Mouse (Mus musculus): ENCODE data around the gene Iqch. TPM values are rescaled to one million over a fixed set of nuclear protein-coding genes. Genes with fewer than 3 reads are reported as not detected.
A peak's percentile ranks its signal among the peaks of the same experiment; 100 is the strongest.

Iqch gene
- polyA plus RNA-seq, 1 experiment from 2014 or later: 0.06 TPM

DNA sequence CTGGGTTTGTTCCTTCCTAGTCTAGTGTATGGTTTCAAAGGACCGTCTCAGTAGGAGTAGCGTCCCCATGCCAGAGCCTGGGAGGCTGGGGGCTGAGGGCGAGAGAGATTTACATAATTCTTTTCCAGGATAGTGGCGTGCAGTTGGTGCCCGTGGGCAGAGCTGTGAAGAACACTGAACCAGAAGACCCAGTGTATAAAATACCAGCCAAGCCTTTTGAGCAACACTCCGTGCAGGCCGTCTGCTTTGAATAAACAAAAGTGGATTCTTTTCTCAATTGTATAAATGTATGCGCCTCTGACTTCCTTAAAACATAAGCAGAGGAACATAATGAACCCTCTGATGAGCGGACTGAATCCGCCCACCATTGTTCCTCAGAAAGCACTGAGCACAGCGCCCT is 30.6 kb upstream of the Iqch start:
- no peak overlapping the region for H3K27ac ChIP-seq (ENCODE audit: low read length)
- H3K4me3 ChIP-seq (ENCODE audit: low read depth, low read length): no peak overlapping the region
- H3K9ac ChIP-seq (replicated peaks; ENCODE audit: low read depth): no peak overlapping the region
- peak; percentile 81 for ATAC-seq
- TF ChIP-seq EP300 (IDR thresholded peaks at IDR 0.05): peak; percentile 74
- TF ChIP-seq CTCF (IDR thresholded peaks at IDR 0.05): peak; percentile 48
- peaks cover 8% of the 10 kb centered on the region; the same call in 1 of the 2 replicates for H3K36me3 ChIP-seq (ENCODE audit: insufficient read depth, low read length)
- no peaks in the 10 kb centered on the region for H3K4me1 ChIP-seq (ENCODE audit: insufficient read depth, low read depth, low read length)
- H3K4me2 ChIP-seq (replicated peaks; ENCODE audit: low read depth, low read length): no peak overlapping the region
- no peaks in the 10 kb centered on the region for H3K27me3 ChIP-seq (replicated peaks; ENCODE audit: insufficient read depth, low read length)
- 36% methylated on average over 11 of the region's 11 CpGs for WGBS
- H3K9me3 ChIP-seq (ENCODE audit: low read length): no peaks in the 10 kb centered on the region
- DNase-seq (ENCODE audit: low spot score): peak; percentile 65

- no peak overlapping the region for H3K4me3 ChIP-seq (ENCODE audit: low read depth, low read length)
- H3K9me3 ChIP-seq (ENCODE audit: low read length): no peaks in the 10 kb centered on the region
- TF ChIP-seq EP300 (IDR thresholded peaks at IDR 0.05) (no peak), CTCF (IDR thresholded peaks at IDR 0.05) (peak; percentile 44)
- H3K9ac ChIP-seq (replicated peaks; ENCODE audit: low read depth): no peak overlapping the region
- H3K36me3 ChIP-seq (ENCODE audit: insufficient read depth, low read length): peaks cover 8% of the 10 kb centered on the region; the same call in 1 of the 2 replicates
- no peak overlapping the region for H3K27ac ChIP-seq (ENCODE audit: low read length)
- no peak overlapping the region for H3K4me2 ChIP-seq (replicated peaks; ENCODE audit: low read depth, low read length)
- 92% methylated on average over 4 of the region's 4 CpGs for WGBS
- H3K4me1 ChIP-seq (ENCODE audit: insufficient read depth, low read depth, low read length): no peaks in the 10 kb centered on the region
- DNase-seq (ENCODE audit: low spot score): no peak
- H3K27me3 ChIP-seq (replicated peaks; ENCODE audit: insufficient read depth, low read length): no peaks in the 10 kb centered on the region
- ATAC-seq: no peak
Measured at GRCm38 (mm10) chr9:63632045-63632444, 29.8 kb upstream of the Iqch start.

DNA sequence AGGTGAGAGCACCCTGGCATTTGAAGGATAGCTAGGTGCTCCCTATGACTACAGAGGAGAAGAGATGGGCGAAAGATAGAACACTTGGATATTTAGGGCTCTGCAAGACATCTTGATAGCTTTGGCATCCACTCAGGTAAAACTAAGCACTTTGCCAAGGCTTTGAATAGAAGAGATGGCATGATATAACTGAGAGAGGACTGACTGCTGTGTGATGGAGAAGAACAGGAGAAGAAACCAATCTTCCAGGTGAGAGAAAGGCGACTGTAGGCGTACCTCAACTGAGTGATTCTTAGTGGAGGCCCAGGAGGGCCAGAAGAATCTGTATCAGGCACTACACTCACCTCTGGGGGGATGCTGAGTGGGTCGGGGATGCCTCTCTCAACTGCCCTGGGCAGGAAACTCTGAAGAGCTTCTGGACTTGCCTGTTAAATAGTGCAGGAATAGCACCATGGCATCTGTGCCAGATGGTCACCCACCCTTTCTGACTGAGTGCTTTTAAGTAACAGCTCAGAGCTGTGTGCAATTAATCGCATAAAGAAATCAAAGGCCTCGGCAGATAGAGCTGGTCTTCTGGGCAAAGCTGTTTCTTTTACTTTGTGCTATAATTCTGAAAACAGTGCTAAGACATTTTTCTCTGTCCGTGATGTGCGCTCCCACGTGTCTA is 22.9 kb upstream of the Iqch start:
- no peaks in the 10 kb centered on the region for H3K36me3 ChIP-seq (ENCODE audit: insufficient read depth, low read length)
- H3K27ac ChIP-seq (ENCODE audit: low read length): no peak overlapping the region
- no peaks in the 10 kb centered on the region for H3K4me1 ChIP-seq (ENCODE audit: insufficient read depth, low read depth, low read length)
- no peak overlapping the region for H3K9ac ChIP-seq (replicated peaks; ENCODE audit: low read depth)
- no peak overlapping the region for H3K4me3 ChIP-seq (ENCODE audit: low read depth, low read length)
- H3K27me3 ChIP-seq (replicated peaks; ENCODE audit: insufficient read depth, low read length): no peaks in the 10 kb centered on the region
- WGBS: 95% methylated on average over 9 of the region's 9 CpGs
- no peak for DNase-seq (ENCODE audit: low spot score)
- no peaks in the 10 kb centered on the region for H3K9me3 ChIP-seq (ENCODE audit: low read length)
- H3K4me2 ChIP-seq (replicated peaks; ENCODE audit: low read depth, low read length): no peak overlapping the region
- no peak for TF ChIP-seq EP300 (IDR thresholded peaks at IDR 0.05)
- no peak for ATAC-seq

- Histone ChIP-seq H3K36me3 (ENCODE audit: insufficient read depth, low read length) (no peaks in the 10 kb centered on the region), H3K4me3 (ENCODE audit: low read depth, low read length) (no peak overlapping the region)
Measured at GRCm38 (mm10) chr9:63623895-63624569, 21.7 kb upstream of the Iqch start.

DNA sequence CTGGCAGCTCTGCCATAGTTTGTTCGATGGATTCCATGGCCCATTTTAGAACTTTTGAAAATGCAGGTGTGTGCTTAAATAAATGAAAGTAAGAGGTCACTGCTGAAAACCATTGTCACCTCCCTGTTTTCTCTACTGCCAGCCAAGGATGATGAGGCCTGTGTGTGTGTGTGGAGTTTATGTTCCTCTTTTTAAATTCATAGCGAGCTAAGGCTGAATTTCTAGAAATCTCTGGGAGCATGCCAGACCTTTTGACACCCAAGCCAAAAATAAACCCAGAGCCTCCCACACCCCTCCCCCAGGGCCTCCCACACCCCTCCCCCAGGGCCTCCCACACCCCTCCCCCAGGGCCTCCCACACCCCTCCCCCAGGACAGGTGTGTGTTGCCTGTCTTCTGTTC is 15.7 kb upstream of the Iqch start:
- TF ChIP-seq CTCF (IDR thresholded peaks at IDR 0.05) (no peak), EP300 (IDR thresholded peaks at IDR 0.05) (no peak)

More at GRCm38 (mm10) chr9:63623895-63624569, 21.7 kb upstream of the Iqch start:
- ATAC-seq (no peak), DNase-seq (ENCODE audit: low spot score) (no peak)
- Histone ChIP-seq H3K27me3 (replicated peaks; ENCODE audit: insufficient read depth, low read length) (no peaks in the 10 kb centered on the region), H3K27ac (ENCODE audit: low read length) (no peak overlapping the region), H3K9ac (replicated peaks; ENCODE audit: low read depth) (no peak overlapping the region), H3K4me2 (replicated peaks; ENCODE audit: low read depth, low read length) (no peak overlapping the region), H3K4me1 (ENCODE audit: insufficient read depth, low read depth, low read length) (no peaks in the 10 kb centered on the region), H3K9me3 (ENCODE audit: low read length) (no peaks in the 10 kb centered on the region)
- WGBS: 86% methylated on average over 15 of the region's 15 CpGs
- TF ChIP-seq CTCF (IDR thresholded peaks at IDR 0.05) (no peak), EP300 (IDR thresholded peaks at IDR 0.05) (no peak)

GRCm38 (mm10) chr9:63614018-63614985 is 12.0 kb upstream of the Iqch start:
- Histone ChIP-seq H3K27me3 (replicated peaks; ENCODE audit: insufficient read depth, low read length) (no peaks in the 10 kb centered on the region), H3K27ac (ENCODE audit: low read length) (no peak overlapping the region)

More for the DNA sequence above, 15.7 kb upstream of the Iqch start:
- Histone ChIP-seq H3K4me1 (ENCODE audit: insufficient read depth, low read depth, low read length) (peaks cover 7% of the 10 kb centered on the region; the same call in 1 of the 2 replicates), H3K27ac (ENCODE audit: low read length) (no peak overlapping the region), H3K4me2 (replicated peaks; ENCODE audit: low read depth, low read length) (no peak overlapping the region), H3K9ac (replicated peaks; ENCODE audit: low read depth) (no peak overlapping the region), H3K36me3 (ENCODE audit: insufficient read depth, low read length) (peaks cover 9% of the 10 kb centered on the region; the same call in 1 of the 2 replicates), H3K9me3 (ENCODE audit: low read length) (no peaks in the 10 kb centered on the region), H3K27me3 (replicated peaks; ENCODE audit: insufficient read depth, low read length) (no peaks in the 10 kb centered on the region), H3K4me3 (ENCODE audit: low read depth, low read length) (no peak overlapping the region)
- no peak for ATAC-seq
- no peak for DNase-seq (ENCODE audit: low spot score)
- 84% methylated on average over 2 of the region's 2 CpGs for WGBS

More at GRCm38 (mm10) chr9:63614018-63614985, 12.0 kb upstream of the Iqch start:
- Histone ChIP-seq H3K4me3 (ENCODE audit: low read depth, low read length) (no peak overlapping the region), H3K4me2 (replicated peaks; ENCODE audit: low read depth, low read length) (no peak overlapping the region), H3K9ac (replicated peaks; ENCODE audit: low read depth) (no peak overlapping the region), H3K9me3 (ENCODE audit: low read length) (no peaks in the 10 kb centered on the region), H3K36me3 (ENCODE audit: insufficient read depth, low read length) (peaks cover 9% of the 10 kb centered on the region; the same call in 1 of the 2 replicates), H3K4me1 (ENCODE audit: insufficient read depth, low read depth, low read length) (peaks cover 19% of the 10 kb centered on the region)
- WGBS: 67% methylated on average over 11 of the region's 11 CpGs
- DNase-seq (ENCODE audit: low spot score) (peak; percentile 11), ATAC-seq (no peak)
- TF ChIP-seq EP300 (IDR thresholded peaks at IDR 0.05) (no peak), CTCF (IDR thresholded peaks at IDR 0.05) (no peak)
